Mouse (Mus musculus) bone marrow macrophage, adult 2 months (primary cell): ENCODE data around the gene Evi5.

Experiments used
- CTCF ChIP-seq: IDR thresholded peaks from 2 replicates; pipeline ENCODE4 v1.5.1; 2012; ENCODE audit warnings: low read depth, mild to moderate bottlenecking, low read length, moderate library complexity
- POLR2A ChIP-seq: IDR thresholded peaks from 2 replicates; pipeline ENCODE4 v1.6.1; 2012; ENCODE audit warnings: mild to moderate bottlenecking, low read depth, low read length, borderline replicate concordance

DNA sequence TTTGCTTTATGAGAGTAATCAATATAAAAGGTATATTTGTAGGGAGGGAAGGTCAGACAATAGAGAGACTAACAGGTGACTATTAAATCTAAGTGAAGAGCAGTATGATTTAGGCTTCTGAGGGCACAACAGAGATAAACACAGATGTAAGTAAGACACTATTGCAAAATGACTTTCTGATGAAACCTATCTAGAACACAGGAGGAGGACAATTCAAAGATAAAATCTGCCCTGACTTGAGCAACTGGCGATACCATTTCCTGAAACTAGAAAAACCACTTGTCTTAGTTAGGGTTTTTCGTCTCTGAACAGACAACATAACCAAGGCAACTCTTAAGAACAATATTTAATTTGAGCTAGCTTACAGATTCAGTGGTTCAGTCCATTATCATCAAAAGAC lies 19.4 kb downstream of the Evi5 start:
- no peak for TF ChIP-seq CTCF
- TF ChIP-seq POLR2A, result no peak
